Mouse (Mus musculus) MEL (cell line): ENCODE data around the gene Gipc3. TPM values are rescaled to one million over a fixed set of nuclear protein-coding genes. Genes with fewer than 3 reads are reported as not detected.

Source experiments
- DNase-seq: peaks from one replicate; pipeline ENCODE4 v3.0.0; 2011; ENCODE audit warnings: low read depth, low spot score
- H3K27ac ChIP-seq: 2 replicates; pipeline ENCODE4 v1.5.1; 2012; ENCODE audit warnings: low read depth, mild to moderate bottlenecking, control low read depth, low read length, moderate library complexity; ENCODE audit not compliant: control insufficient read depth
- H3K27me3 ChIP-seq, 2 experiments: fragments of 150-350 bp in 1 of 2; sonication (generic) in 1 of 2; 2 replicates each; pipeline ENCODE4 v1.6.1; 2012; ENCODE audit warnings: low read length in 2 of 2, mild to moderate bottlenecking in 2 of 2, improper control_type of control experiment in 1 of 2, moderate library complexity in 1 of 2; ENCODE audit not compliant: insufficient read depth in 2 of 2, control insufficient read depth in 1 of 2
- H3K36me3 ChIP-seq, 2 experiments: 2 replicates each; pipeline ENCODE4 v1.6.1; 2012 to 2014; ENCODE audit warnings: low read length in 2 of 2, improper control_type of control experiment in 1 of 2, inconsistent platforms in 1 of 2, mild to moderate bottlenecking in 1 of 2; ENCODE audit not compliant: insufficient read depth in 2 of 2, control insufficient read depth in 1 of 2
- H3K4me1 ChIP-seq, 2 experiments: fragments of 150-350 bp in 1 of 2; sonication (generic) in 1 of 2; 2 replicates each; pipeline ENCODE4 v1.6.1; 2012; ENCODE audit warnings: low read length in 2 of 2, improper control_type of control experiment in 1 of 2, mild to moderate bottlenecking in 1 of 2; ENCODE audit not compliant: insufficient read depth in 2 of 2, control insufficient read depth in 1 of 2
- H3K4me3 ChIP-seq, 2 experiments: fragments of 150-350 bp in 1 of 2; sonication (generic) in 1 of 2; 2 replicates each; pipeline ENCODE4 v1.5.1; 2012; ENCODE audit warnings: low read depth in 2 of 2, low read length in 2 of 2, mild to moderate bottlenecking in 2 of 2, moderate library complexity in 2 of 2, control low read depth in 1 of 2, improper control_type of control experiment in 1 of 2; ENCODE audit not compliant: control insufficient read depth in 1 of 2, insufficient read depth in 1 of 2
- H3K79me2 ChIP-seq: 2 replicates; pipeline ENCODE4 v1.6.1; 2012; ENCODE audit warnings: mild to moderate bottlenecking, low read length, moderate library complexity; ENCODE audit not compliant: control insufficient read depth, poor library complexity, insufficient read depth
- H3K9ac ChIP-seq: 2 replicates; pipeline ENCODE4 v1.6.1; 2012; ENCODE audit warnings: low read depth, mild to moderate bottlenecking, control low read depth, low read length, moderate library complexity; ENCODE audit not compliant: control insufficient read depth, poor library complexity, severe bottlenecking
- H3K9me3 ChIP-seq: fragments of 150-350 bp; sonication (generic); replicated peaks from 2 replicates; pipeline ENCODE4 v1.6.1; 2012; ENCODE audit warnings: mild to moderate bottlenecking, low read length, improper control_type of control experiment, moderate library complexity; ENCODE audit not compliant: insufficient read depth
- CTCF ChIP-seq, 3 experiments: IDR thresholded peaks in 2 of 3; conservative IDR thresholded peaks in 1 of 3; 2 replicates each; pipeline ENCODE4 v1.5.1; 2011 to 2012; ENCODE audit warnings: low read length in 3 of 3, low read depth in 2 of 3, mild to moderate bottlenecking in 2 of 3, improper control_type of control experiment in 1 of 3, inconsistent platforms in 1 of 3, mixed read lengths in 1 of 3, moderate library complexity in 1 of 3; ENCODE audit not compliant: control insufficient read depth in 1 of 3, insufficient read depth in 1 of 3, poor library complexity in 1 of 3, severe bottlenecking in 1 of 3
- ELF1 ChIP-seq: IDR thresholded peaks from 2 replicates; pipeline ENCODE4 v1.6.1; 2014; ENCODE audit warnings: low read depth, mild to moderate bottlenecking, inconsistent platforms, low read length, improper control_type of control experiment, moderate library complexity
- EP300 ChIP-seq, 2 experiments: IDR thresholded peaks; 2 replicates each; pipeline ENCODE4 v1.6.1; 2011; ENCODE audit warnings: improper control_type of control experiment in 2 of 2, low read length in 2 of 2, low read depth in 1 of 2, mild to moderate bottlenecking in 1 of 2
- ETS1 ChIP-seq: IDR thresholded peaks from 2 replicates; pipeline ENCODE4 v1.6.1; 2012; ENCODE audit warnings: low read depth, mild to moderate bottlenecking, inconsistent platforms, low read length, improper control_type of control experiment, moderate library complexity
- JUND ChIP-seq: IDR thresholded peaks from 2 replicates; pipeline ENCODE4 v1.6.1; 2011; ENCODE audit warnings: low read depth, mild to moderate bottlenecking, improper control_type of control experiment, low read length
- MAX ChIP-seq: IDR thresholded peaks from 2 replicates; pipeline ENCODE4 v1.6.1; 2011; ENCODE audit warnings: low read length, improper control_type of control experiment
- MAZ ChIP-seq: IDR thresholded peaks from 2 replicates; pipeline ENCODE4 v1.6.1; 2012; ENCODE audit warnings: low read depth, mild to moderate bottlenecking, inconsistent platforms, low read length, improper control_type of control experiment
- NRF1 ChIP-seq: IDR thresholded peaks from 2 replicates; pipeline ENCODE4 v1.6.1; 2014; ENCODE audit warnings: low read depth, mild to moderate bottlenecking, inconsistent platforms, low read length, improper control_type of control experiment, moderate library complexity; ENCODE audit not compliant: poor library complexity, insufficient read depth, severe bottlenecking
- POLR2AphosphoS2 ChIP-seq: IDR thresholded peaks from 2 replicates; pipeline ENCODE4 v1.6.1; 2011; ENCODE audit warnings: low read length, improper control_type of control experiment
- SIN3A ChIP-seq: IDR thresholded peaks from 2 replicates; pipeline ENCODE4 v1.6.1; 2012; ENCODE audit warnings: low read length, improper control_type of control experiment, inconsistent platforms
- SMC3 ChIP-seq: IDR thresholded peaks from 2 replicates; pipeline ENCODE4 v1.6.1; 2011; ENCODE audit warnings: low read depth, low read length, improper control_type of control experiment
- TBP ChIP-seq: IDR thresholded peaks from 2 replicates; pipeline ENCODE4 v1.8.0; 2011; ENCODE audit warnings: low read depth, low read length, improper control_type of control experiment
- ZKSCAN1 ChIP-seq: IDR thresholded peaks from 2 replicates; pipeline ENCODE4 v1.6.1; 2012; ENCODE audit warnings: low read depth, mild to moderate bottlenecking, inconsistent platforms, low read length, improper control_type of control experiment, moderate library complexity
- ZMIZ1 ChIP-seq: IDR thresholded peaks from 2 replicates; pipeline ENCODE4 v1.6.1; 2012; ENCODE audit warnings: low read depth, mild to moderate bottlenecking, inconsistent platforms, low read length, improper control_type of control experiment, moderate library complexity
- ZNF384 ChIP-seq: IDR thresholded peaks from 2 replicates; pipeline ENCODE4 v1.6.1; 2012; ENCODE audit warnings: low read depth, mild to moderate bottlenecking, inconsistent platforms, low read length, improper control_type of control experiment
- polyA plus RNA-seq, 2 experiments: library from polyadenylated mRNA; stranded (reverse) in 1 of 2; unstranded in 1 of 2; fragments of >175 nt in 1 of 2; fragments of >200 nt in 1 of 2; gene quantifications; 2 replicates each; pipeline versions ENCODE4 v1.2.1 to v1.2.4; 2012; ENCODE audit warnings: low replicate concordance in 2 of 2, low read depth in 1 of 2; ENCODE audit not compliant: insufficient read length in 2 of 2, insufficient read depth in 1 of 2, missing spikeins in 1 of 2
- total RNA-seq: library from RNA; depleted of rRNA; stranded (reverse); fragments of 300-350 nt; gene quantifications from 2 replicates; pipeline ENCODE4 v1.2.3, GENCODE M21; 2012

Gipc3 gene
- total and polyA plus RNA-seq, 3 experiments: not detected

GRCm38 (mm10) chr10:81358841-81359240 lies 15.8 kb upstream of the Gipc3 start:
- H3K9ac ChIP-seq: peak overlapping the region; percentile 71
- no peaks in the 10 kb centered on the region for H3K27me3 ChIP-seq
- H3K4me1 ChIP-seq: peaks cover 0 to 27% of the 10 kb centered on the region in 2 experiments; a peak in 3 of 4 replicates
- TF ChIP-seq NRF1 (no peak), MAX (no peak), EP300 (IDR thresholded peaks at IDR 0.05; ENCODE audit: low read depth in 1 of 2, low read length in 2 of 2) (no peak), ETS1 (no peak), SIN3A (peak; percentile 40; the same call in 1 of the 2 replicates), MAZ (no peak), ZMIZ1 (no peak), TBP (peak; percentile 62; the same call in 1 of the 2 replicates)
- peak overlapping the region; percentile 8 for H3K27ac ChIP-seq
- H3K79me2 ChIP-seq: peaks cover 27% of the 10 kb centered on the region
- H3K9me3 ChIP-seq: no peaks in the 10 kb centered on the region
- peak; percentile 65 for DNase-seq
- peak overlapping the region; percentile 49 to 57 for H3K4me3 ChIP-seq
- H3K36me3 ChIP-seq: peaks cover 0 to 17% of the 10 kb centered on the region in 2 experiments; a peak in 3 of 4 replicates

- H3K27ac ChIP-seq: no peak overlapping the region
- TF ChIP-seq POLR2AphosphoS2: no peak
- no peak for TF ChIP-seq CTCF (IDR thresholded peaks at IDR 0.05 in 2 of 3, conservative IDR thresholded peaks at IDR 0.05 in 1 of 3; ENCODE audit: control insufficient read depth in 1 of 3, insufficient read depth in 1 of 3, low read depth in 2 of 3, low read length in 3 of 3, poor library complexity in 1 of 3, severe bottlenecking in 1 of 3)
- TF ChIP-seq ZMIZ1: no peak
- TF ChIP-seq JUND: no peak
- TF ChIP-seq NRF1: no peak
- TF ChIP-seq SMC3: no peak
- TF ChIP-seq ZKSCAN1: no peak
- TF ChIP-seq ZNF384: no peak
- TF ChIP-seq SIN3A: no peak
- no peak for TF ChIP-seq ELF1
- peaks cover 27% of the 10 kb centered on the region for H3K79me2 ChIP-seq
- DNase-seq: no peak
- peak overlapping the region; percentile 71 for H3K9ac ChIP-seq
- H3K9me3 ChIP-seq: no peaks in the 10 kb centered on the region
- peaks cover 0 to 17% of the 10 kb centered on the region in 2 experiments; a peak in 3 of 4 replicates for H3K36me3 ChIP-seq
- no peaks in the 10 kb centered on the region for H3K27me3 ChIP-seq
- H3K4me1 ChIP-seq: peaks cover 0 to 27% of the 10 kb centered on the region in 2 experiments; a peak in 3 of 4 replicates
- peak overlapping the region; percentile 49 to 57 for H3K4me3 ChIP-seq
Observed at GRCm38 (mm10) chr10:81358209-81358608, 15.1 kb upstream of the Gipc3 start.
